In the genomic region with DNA sequence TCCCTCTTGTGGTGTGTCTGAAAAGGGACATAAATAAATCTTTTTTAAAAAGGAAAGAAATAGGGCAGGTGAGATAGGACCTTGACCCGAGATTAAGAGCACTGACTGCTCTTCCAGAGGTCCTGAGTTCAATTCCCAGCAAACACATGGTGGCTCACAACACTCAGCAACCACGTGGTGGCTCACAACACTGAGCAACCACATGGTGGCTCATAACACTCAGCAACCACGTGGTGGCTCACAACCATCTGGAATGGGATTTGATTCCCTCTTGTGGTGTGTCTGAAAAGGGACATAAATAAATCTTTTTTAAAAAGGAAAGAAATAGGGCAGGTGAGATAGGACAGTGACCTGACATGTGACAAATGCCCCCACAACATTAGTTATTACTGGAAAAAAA, we compare ENCODE assay signal across 8 mouse cellular contexts. TPM values are rescaled to one million over a fixed set of nuclear protein-coding genes. Genes with fewer than 3 reads are reported as not detected.
DNase-seq lines count a peak whose midpoint lies in the region; ATAC-seq and TF ChIP-seq lines count a peak whose summit lies in the region.
"Not testable (repeated sequence)": the region's sequence is repeated elsewhere in the genome, so short reads cannot be mapped to it uniquely, and the experiment has no call there.

No protein-coding gene starts in this region.

- not testable (repeated sequence) for ATAC-seq in embryonic facial prominence, embryonic 11.5 days (replicated peaks; ENCODE audit: insufficient number of reproducible peaks, low FRiP score, low TSS enrichment, low read depth); heart, postnatal 0 days (ENCODE audit: insufficient read depth, low read depth)
- ATAC-seq in kidney, embryonic 15.5 days (replicated peaks; ENCODE audit: low FRiP score) = 0 out of 2 replicates have a peak, but pooled peaks have one; percentile 18
- ATAC-seq in limb, embryonic 11.5 days (ENCODE audit: insufficient number of reproducible peaks, low FRiP score, low TSS enrichment, low read depth) = peak; percentile 35; the same call in 1 of the 2 replicates

- not testable (repeated sequence) for H3K4me1 ChIP-seq in embryonic facial prominence, embryonic 11.5 days (ENCODE audit: control insufficient read depth, insufficient read depth, low read length); heart, postnatal 0 days (ENCODE audit: control insufficient read depth, insufficient read depth); kidney, embryonic 15.5 days; limb, embryonic 11.5 days (ENCODE audit: control insufficient read depth, insufficient read depth, low read length)

- peak; percentile 15 for DNase-seq in A20 (ENCODE audit: low read depth, low spot score)
- peak; percentile 64 for DNase-seq in adipocyte (ENCODE audit: low spot score)
- DNase-seq in embryonic facial prominence, embryonic 11.5 days (ENCODE audit: low spot score) = peak; percentile 55
- DNase-seq in heart, postnatal 0 days (ENCODE audit: low spot score) = not testable (repeated sequence)
- peak; percentile 42 for DNase-seq in limb, embryonic 11.5 days (ENCODE audit: low spot score)
- DNase-seq in lung, postnatal 36 days = peak; percentile 54
- peak; percentile 7 for DNase-seq in thymus, postnatal 14 days

- peak; percentile 34 for TF ChIP-seq CTCF in heart, postnatal 0 days (IDR thresholded peaks at IDR 0.05; ENCODE audit: low read depth)

- WGBS in embryonic facial prominence, embryonic 11.5 days = 15% methylated on average over 3 of the region's 3 CpGs
- WGBS in heart, postnatal 0 days = 11% methylated on average over 3 of the region's 3 CpGs
- WGBS in kidney, embryonic 15.5 days = 15% methylated on average over 3 of the region's 3 CpGs
- WGBS in limb, embryonic 11.5 days = 23% methylated on average over 3 of the region's 3 CpGs

- not testable (repeated sequence) for H3K4me3 ChIP-seq in embryonic facial prominence, embryonic 11.5 days (ENCODE audit: low read depth, low read length); heart, postnatal 0 days (ENCODE audit: low read depth, low read length); kidney, embryonic 15.5 days (replicated peaks); limb, embryonic 11.5 days (ENCODE audit: low read depth, low read length)

- TF ChIP-seq EP300 in heart, postnatal 0 days (IDR thresholded peaks at IDR 0.05; ENCODE audit: low read depth) = not testable (repeated sequence)

- H3K27me3 ChIP-seq in embryonic facial prominence, embryonic 11.5 days (ENCODE audit: control insufficient read depth, insufficient read depth, low read length); heart, postnatal 0 days (ENCODE audit: control insufficient read depth, insufficient read depth, low read length); kidney, embryonic 15.5 days; limb, embryonic 11.5 days (ENCODE audit: control insufficient read depth, insufficient read depth, low read length): not testable (repeated sequence)

- not testable (repeated sequence) for H3K27ac ChIP-seq in embryonic facial prominence, embryonic 11.5 days (replicated peaks; ENCODE audit: low read depth, low read length); heart, postnatal 0 days (ENCODE audit: low read depth); kidney, embryonic 15.5 days; limb, embryonic 11.5 days (replicated peaks; ENCODE audit: low read depth, low read length)

- H3K9ac ChIP-seq in embryonic facial prominence, embryonic 11.5 days (replicated peaks; ENCODE audit: low read length); heart, postnatal 0 days (replicated peaks; ENCODE audit: low read depth, low read length); kidney, embryonic 15.5 days; limb, embryonic 11.5 days (ENCODE audit: low read length): not testable (repeated sequence)

- H3K9me3 ChIP-seq in embryonic facial prominence, embryonic 11.5 days (replicated peaks; ENCODE audit: control insufficient read depth, low read length); heart, postnatal 0 days (replicated peaks; ENCODE audit: control insufficient read depth, low read length); kidney, embryonic 15.5 days (replicated peaks); limb, embryonic 11.5 days (ENCODE audit: control insufficient read depth, low read length): not testable (repeated sequence)

- not testable (repeated sequence) for H3K36me3 ChIP-seq in embryonic facial prominence, embryonic 11.5 days (replicated peaks; ENCODE audit: control insufficient read depth, insufficient read depth, low read depth, low read length); heart, postnatal 0 days (replicated peaks; ENCODE audit: control insufficient read depth, insufficient read depth, low read length); kidney, embryonic 15.5 days; limb, embryonic 11.5 days (ENCODE audit: control insufficient read depth, insufficient read depth, low read length)

- H3K4me2 ChIP-seq in embryonic facial prominence, embryonic 11.5 days (ENCODE audit: low read depth, low read length); heart, postnatal 0 days (ENCODE audit: low read depth, low read length); kidney, embryonic 15.5 days; limb, embryonic 11.5 days (ENCODE audit: low read depth, severe bottlenecking): not testable (repeated sequence)

RNA-seq across cellular contexts. Expression of a gene that starts 36.3 kb away (rescaled TPM):
- polyA plus RNA-seq in embryonic facial prominence, embryonic 11.5 days (2014; fragmentation: Nextera tagmentation; extraction: Ambion mirVana) = 84.5 and 85.6 TPM in 2 replicates
- 69.0 and 93.5 TPM in 2 replicates for total RNA-seq in heart, postnatal 0 days (2014; rRNA removed; ENCODE audit: low replicate concordance)
- polyA plus RNA-seq in heart, postnatal 0 days (2015; fragmentation: Nextera tagmentation; extraction: Ambion mirVana) = 209 and 218 TPM in 2 replicates
- 152 and 173 TPM in 2 replicates for polyA plus RNA-seq in kidney, embryonic 15.5 days (2015; fragmentation: Nextera tagmentation; extraction: Ambion mirVana)
- 82.2 and 87.1 TPM in 2 replicates for polyA plus RNA-seq in limb, embryonic 11.5 days (2014; fragmentation: Nextera tagmentation; extraction: Ambion mirVana)
